Mouse (Mus musculus): ENCODE data around the gene Rab42. TPM values are rescaled to one million over a fixed set of nuclear protein-coding genes. Genes with fewer than 3 reads are reported as not detected.
A peak's percentile ranks its signal among the peaks of the same experiment; 100 is the strongest.

The Rab42 gene
- polyA plus RNA-seq, 1 experiment: not detected

DNA sequence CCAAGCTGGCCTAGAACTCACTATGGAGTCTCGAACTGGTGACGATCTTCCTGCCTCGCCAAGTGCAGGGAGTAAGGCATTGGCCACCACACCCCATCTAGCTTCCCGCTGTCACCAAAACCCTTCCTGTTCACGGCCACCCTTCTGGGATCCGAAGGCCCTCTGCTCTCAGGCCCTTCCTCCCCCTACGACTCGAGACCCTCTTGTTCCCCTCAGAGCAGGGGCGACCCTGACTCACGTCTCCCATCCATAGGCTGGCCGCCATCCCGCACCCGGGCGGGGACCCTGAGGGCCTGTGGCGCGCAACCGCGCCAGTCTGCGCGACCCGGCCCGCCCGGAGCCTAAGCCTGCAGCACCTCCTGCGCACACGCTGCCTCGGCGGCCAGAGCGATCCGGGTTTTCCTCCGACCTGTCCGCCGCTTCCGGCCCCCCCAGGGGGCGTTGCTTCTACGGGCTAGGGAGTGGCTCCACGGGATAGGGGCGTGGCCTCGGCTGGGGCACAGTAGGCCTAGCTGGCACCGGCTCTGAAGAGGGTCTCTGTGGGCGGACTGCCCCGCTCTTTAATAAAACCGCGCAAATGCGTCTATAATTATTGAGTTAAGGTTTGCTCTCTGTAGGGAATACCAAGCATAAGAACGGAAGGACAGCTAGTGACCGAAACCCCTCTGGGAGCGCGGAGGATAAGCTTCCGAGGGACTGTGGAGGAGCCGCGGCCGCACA lies 26.1 kb upstream of the Rab42 start, which contains the start of gene Trnau1ap:
Gene Trnau1ap (minus strand): TSS at position 424 of the 720 bp plus-strand sequence.
- H3K27ac ChIP-seq (ENCODE audit: insufficient read depth, low read length): peak within 1 kb of the TSS; percentile 43
- H3K4me1 ChIP-seq (ENCODE audit: control insufficient read depth, insufficient read depth, low read length): no peaks in the 10 kb centered on the region
- peak within 1 kb of the TSS; percentile 37 for H3K9ac ChIP-seq (ENCODE audit: low read depth, poor library complexity, severe bottlenecking)
- peaks cover 29% of the 10 kb centered on the region for H3K36me3 ChIP-seq (ENCODE audit: control insufficient read depth, insufficient read depth, low read length, poor library complexity, severe bottlenecking)
- H3K9me3 ChIP-seq (replicated peaks; ENCODE audit: control insufficient read depth, insufficient read depth, low read length, poor library complexity, severe bottlenecking): no peaks in the 10 kb centered on the region
- H3K4me3 ChIP-seq (ENCODE audit: low read depth, low read length): peak within 1 kb of the TSS; percentile 72
- TF ChIP-seq POLR2A (IDR thresholded peaks at IDR 0.05; ENCODE audit: insufficient read depth, low read length): peak; percentile 34
- TF ChIP-seq EP300 (IDR thresholded peaks at IDR 0.05; ENCODE audit: insufficient read depth, low read depth, low read length): 0 out of 2 replicates have a peak, but pooled peaks have one; percentile 15
- no peak for TF ChIP-seq CTCF (IDR thresholded peaks at IDR 0.05; ENCODE audit: low read depth, low read length)
- H3K27me3 ChIP-seq (ENCODE audit: control insufficient read depth, insufficient read depth, low read length, poor library complexity, severe bottlenecking): no peaks in the 10 kb centered on the region

DNA sequence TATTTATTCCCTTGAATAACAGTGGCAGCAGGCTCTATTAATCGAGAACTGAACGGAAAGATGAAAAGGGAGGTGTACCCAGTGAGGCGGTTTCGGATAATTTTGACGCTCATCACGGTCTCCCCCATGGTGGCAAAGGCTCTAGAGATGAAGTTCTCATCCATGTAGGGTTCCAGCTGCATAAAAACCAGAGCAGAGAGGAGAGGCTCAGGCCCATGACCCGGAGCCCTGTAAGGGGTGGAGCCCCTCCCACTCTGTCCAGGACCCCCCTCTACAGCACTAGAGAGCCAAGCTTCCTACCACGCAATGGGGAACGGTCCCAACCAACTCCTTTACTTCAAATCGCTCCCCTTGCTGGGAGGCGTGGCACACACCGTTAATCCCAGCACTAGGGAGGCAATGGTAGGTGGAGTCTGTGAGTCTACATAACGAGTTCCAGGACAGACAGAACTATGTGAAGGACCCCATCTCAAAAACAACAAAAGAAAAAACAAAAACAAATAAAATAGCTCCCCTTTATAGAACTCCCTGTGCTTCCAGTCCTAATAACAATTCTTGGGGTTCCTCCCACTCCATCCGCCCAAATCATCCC lies 25.3 kb upstream of the Rab42 start:
- Histone ChIP-seq H3K9ac (ENCODE audit: low read depth, poor library complexity, severe bottlenecking) (peak overlapping the region; percentile 37), H3K4me1 (ENCODE audit: control insufficient read depth, insufficient read depth, low read length) (no peaks in the 10 kb centered on the region), H3K9me3 (replicated peaks; ENCODE audit: control insufficient read depth, insufficient read depth, low read length, poor library complexity, severe bottlenecking) (no peaks in the 10 kb centered on the region), H3K36me3 (ENCODE audit: control insufficient read depth, insufficient read depth, low read length, poor library complexity, severe bottlenecking) (peaks cover 22% of the 10 kb centered on the region), H3K27ac (ENCODE audit: insufficient read depth, low read length) (peak overlapping the region; percentile 43), H3K4me3 (ENCODE audit: low read depth, low read length) (peak overlapping the region; percentile 70), H3K27me3 (ENCODE audit: control insufficient read depth, insufficient read depth, low read length, poor library complexity, severe bottlenecking) (no peaks in the 10 kb centered on the region)
- TF ChIP-seq EP300 (IDR thresholded peaks at IDR 0.05; ENCODE audit: insufficient read depth, low read depth, low read length): no peak
- no peak for TF ChIP-seq POLR2A (IDR thresholded peaks at IDR 0.05; ENCODE audit: insufficient read depth, low read length)
- TF ChIP-seq CTCF (IDR thresholded peaks at IDR 0.05; ENCODE audit: low read depth, low read length): no peak

DNA sequence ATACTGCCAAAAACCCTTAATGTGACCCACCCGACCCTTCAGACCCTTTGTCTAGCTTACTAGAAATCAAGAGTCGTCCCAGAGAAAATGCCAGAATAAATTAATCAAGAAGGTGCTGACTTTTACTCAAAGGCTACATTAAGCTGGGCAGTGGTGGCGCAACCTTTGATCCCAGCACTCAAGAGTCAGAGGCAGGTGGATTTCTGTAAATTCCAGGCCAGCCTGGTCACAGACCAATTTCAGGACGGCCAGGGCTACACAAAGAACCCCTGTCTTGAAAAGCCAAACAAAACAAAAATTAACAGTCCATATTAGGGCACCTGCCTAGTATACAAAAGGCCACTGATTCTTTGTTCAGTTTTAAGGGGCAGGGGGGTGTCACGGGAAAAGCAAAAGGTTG lies 23.3 kb upstream of the Rab42 start:
- H3K27ac ChIP-seq (ENCODE audit: insufficient read depth, low read length): no peak overlapping the region
- H3K4me3 ChIP-seq (ENCODE audit: low read depth, low read length): no peak overlapping the region
- H3K9ac ChIP-seq (ENCODE audit: low read depth, poor library complexity, severe bottlenecking): no peak overlapping the region
- H3K9me3 ChIP-seq (replicated peaks; ENCODE audit: control insufficient read depth, insufficient read depth, low read length, poor library complexity, severe bottlenecking): no peaks in the 10 kb centered on the region
- no peaks in the 10 kb centered on the region for H3K4me1 ChIP-seq (ENCODE audit: control insufficient read depth, insufficient read depth, low read length)
- peaks cover 8% of the 10 kb centered on the region; the same call in 1 of the 2 replicates for H3K36me3 ChIP-seq (ENCODE audit: control insufficient read depth, insufficient read depth, low read length, poor library complexity, severe bottlenecking)
- H3K27me3 ChIP-seq (ENCODE audit: control insufficient read depth, insufficient read depth, low read length, poor library complexity, severe bottlenecking): no peaks in the 10 kb centered on the region
- TF ChIP-seq CTCF (IDR thresholded peaks at IDR 0.05; ENCODE audit: low read depth, low read length): no peak
- no peak for TF ChIP-seq POLR2A (IDR thresholded peaks at IDR 0.05; ENCODE audit: insufficient read depth, low read length)
- no peak for TF ChIP-seq EP300 (IDR thresholded peaks at IDR 0.05; ENCODE audit: insufficient read depth, low read depth, low read length)

DNA sequence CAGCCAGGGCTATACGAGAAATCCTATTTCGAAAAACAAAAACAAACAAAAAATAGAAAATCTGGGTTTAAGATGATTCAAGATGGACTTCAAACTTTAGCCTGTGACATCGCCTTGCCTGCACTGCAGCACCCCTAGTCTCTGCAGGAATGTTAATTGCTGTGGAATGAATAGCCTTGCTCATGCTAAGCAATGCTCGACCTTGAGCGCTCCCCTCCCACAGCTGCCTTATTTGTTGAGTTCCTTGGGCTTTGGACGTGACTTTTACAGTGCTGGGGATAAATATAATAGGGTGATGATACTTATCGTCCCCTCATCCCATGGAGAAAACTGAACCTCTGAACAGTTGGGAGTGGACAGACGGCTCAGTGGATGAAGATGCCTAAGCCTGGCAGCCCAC lies 12.5 kb upstream of the Rab42 start:
- H3K27ac ChIP-seq (ENCODE audit: insufficient read depth, low read length): no peak overlapping the region
- no peak for TF ChIP-seq CTCF (IDR thresholded peaks at IDR 0.05; ENCODE audit: low read depth, low read length)
- no peak for TF ChIP-seq EP300 (IDR thresholded peaks at IDR 0.05; ENCODE audit: insufficient read depth, low read depth, low read length)
- TF ChIP-seq POLR2A (IDR thresholded peaks at IDR 0.05; ENCODE audit: insufficient read depth, low read length): no peak
- H3K9me3 ChIP-seq (replicated peaks; ENCODE audit: control insufficient read depth, insufficient read depth, low read length, poor library complexity, severe bottlenecking): no peaks in the 10 kb centered on the region
- peaks cover 19% of the 10 kb centered on the region for H3K36me3 ChIP-seq (ENCODE audit: control insufficient read depth, insufficient read depth, low read length, poor library complexity, severe bottlenecking)
- H3K4me1 ChIP-seq (ENCODE audit: control insufficient read depth, insufficient read depth, low read length): no peaks in the 10 kb centered on the region
- H3K9ac ChIP-seq (ENCODE audit: low read depth, poor library complexity, severe bottlenecking): no peak overlapping the region
- no peaks in the 10 kb centered on the region for H3K27me3 ChIP-seq (ENCODE audit: control insufficient read depth, insufficient read depth, low read length, poor library complexity, severe bottlenecking)
- H3K4me3 ChIP-seq (ENCODE audit: low read depth, low read length): no peak overlapping the region

DNA sequence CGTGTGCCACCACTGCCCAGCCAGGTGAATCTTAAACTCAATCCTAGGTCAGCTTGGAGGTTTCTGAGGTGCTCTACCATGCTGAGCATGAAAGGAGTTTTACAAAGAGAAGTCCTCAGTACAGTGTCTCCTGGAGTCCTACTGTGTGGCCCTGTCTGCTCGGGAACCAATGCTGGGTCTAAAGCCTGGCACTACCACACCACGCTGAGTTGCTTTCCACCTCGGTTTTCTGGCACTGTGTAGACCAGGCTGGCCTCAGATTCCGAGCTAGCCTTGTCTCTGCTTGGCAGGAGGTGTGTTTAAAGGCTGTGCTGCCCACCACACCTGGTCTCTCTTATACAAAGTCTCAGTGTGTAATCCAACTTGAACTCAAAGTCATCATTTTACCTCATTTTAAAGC lies 9.4 kb upstream of the Rab42 start:
- Histone ChIP-seq H3K4me1 (ENCODE audit: control insufficient read depth, insufficient read depth, low read length) (no peaks in the 10 kb centered on the region), H3K9ac (ENCODE audit: low read depth, poor library complexity, severe bottlenecking) (no peak overlapping the region), H3K27ac (ENCODE audit: insufficient read depth, low read length) (peak overlapping the region; percentile 44), H3K27me3 (ENCODE audit: control insufficient read depth, insufficient read depth, low read length, poor library complexity, severe bottlenecking) (no peaks in the 10 kb centered on the region), H3K4me3 (ENCODE audit: low read depth, low read length) (no peak overlapping the region), H3K9me3 (replicated peaks; ENCODE audit: control insufficient read depth, insufficient read depth, low read length, poor library complexity, severe bottlenecking) (no peaks in the 10 kb centered on the region), H3K36me3 (ENCODE audit: control insufficient read depth, insufficient read depth, low read length, poor library complexity, severe bottlenecking) (peaks cover 35% of the 10 kb centered on the region)
- TF ChIP-seq EP300 (IDR thresholded peaks at IDR 0.05; ENCODE audit: insufficient read depth, low read depth, low read length) (no peak), CTCF (IDR thresholded peaks at IDR 0.05; ENCODE audit: low read depth, low read length) (no peak), POLR2A (IDR thresholded peaks at IDR 0.05; ENCODE audit: insufficient read depth, low read length) (no peak)

DNA sequence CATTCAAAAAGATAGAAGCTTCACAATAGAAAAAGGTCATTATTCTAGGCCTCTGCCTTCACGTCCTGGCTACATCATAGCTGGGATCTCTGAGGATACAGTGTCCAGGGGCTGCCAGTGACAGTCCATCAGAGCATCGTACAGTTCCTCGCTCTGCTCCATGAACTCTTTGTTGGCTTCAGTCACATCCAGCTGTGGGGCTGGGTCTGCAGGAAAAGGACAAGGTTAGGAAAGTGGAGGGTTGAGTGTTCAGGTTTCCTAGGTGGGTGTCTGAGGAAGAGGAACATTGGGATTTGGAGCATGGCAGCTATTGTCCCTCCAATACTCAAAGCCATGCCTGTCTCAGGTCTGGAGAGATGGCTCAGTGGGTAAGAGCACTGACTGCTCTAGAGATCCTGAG lies 8.6 kb upstream of the Rab42 start:
- Histone ChIP-seq H3K9ac (ENCODE audit: low read depth, poor library complexity, severe bottlenecking) (no peak overlapping the region), H3K27me3 (ENCODE audit: control insufficient read depth, insufficient read depth, low read length, poor library complexity, severe bottlenecking) (no peaks in the 10 kb centered on the region), H3K36me3 (ENCODE audit: control insufficient read depth, insufficient read depth, low read length, poor library complexity, severe bottlenecking) (peaks cover 33% of the 10 kb centered on the region), H3K4me1 (ENCODE audit: control insufficient read depth, insufficient read depth, low read length) (no peaks in the 10 kb centered on the region), H3K9me3 (replicated peaks; ENCODE audit: control insufficient read depth, insufficient read depth, low read length, poor library complexity, severe bottlenecking) (no peaks in the 10 kb centered on the region), H3K4me3 (ENCODE audit: low read depth, low read length) (no peak overlapping the region), H3K27ac (ENCODE audit: insufficient read depth, low read length) (0 out of 2 replicates have a peak overlapping the region, but pooled peaks have one; percentile 4)
- TF ChIP-seq POLR2A (IDR thresholded peaks at IDR 0.05; ENCODE audit: insufficient read depth, low read length) (no peak), EP300 (IDR thresholded peaks at IDR 0.05; ENCODE audit: insufficient read depth, low read depth, low read length) (no peak), CTCF (IDR thresholded peaks at IDR 0.05; ENCODE audit: low read depth, low read length) (no peak)
